Mouse (Mus musculus): ENCODE results near the gene Gm42417. TPM values are rescaled to one million over a fixed set of nuclear protein-coding genes. Genes with fewer than 3 reads are reported as not detected.

The Gm42417 gene
- polyA plus RNA-seq, 1 experiment from 2014 or later: 0.33 TPM

DNA sequence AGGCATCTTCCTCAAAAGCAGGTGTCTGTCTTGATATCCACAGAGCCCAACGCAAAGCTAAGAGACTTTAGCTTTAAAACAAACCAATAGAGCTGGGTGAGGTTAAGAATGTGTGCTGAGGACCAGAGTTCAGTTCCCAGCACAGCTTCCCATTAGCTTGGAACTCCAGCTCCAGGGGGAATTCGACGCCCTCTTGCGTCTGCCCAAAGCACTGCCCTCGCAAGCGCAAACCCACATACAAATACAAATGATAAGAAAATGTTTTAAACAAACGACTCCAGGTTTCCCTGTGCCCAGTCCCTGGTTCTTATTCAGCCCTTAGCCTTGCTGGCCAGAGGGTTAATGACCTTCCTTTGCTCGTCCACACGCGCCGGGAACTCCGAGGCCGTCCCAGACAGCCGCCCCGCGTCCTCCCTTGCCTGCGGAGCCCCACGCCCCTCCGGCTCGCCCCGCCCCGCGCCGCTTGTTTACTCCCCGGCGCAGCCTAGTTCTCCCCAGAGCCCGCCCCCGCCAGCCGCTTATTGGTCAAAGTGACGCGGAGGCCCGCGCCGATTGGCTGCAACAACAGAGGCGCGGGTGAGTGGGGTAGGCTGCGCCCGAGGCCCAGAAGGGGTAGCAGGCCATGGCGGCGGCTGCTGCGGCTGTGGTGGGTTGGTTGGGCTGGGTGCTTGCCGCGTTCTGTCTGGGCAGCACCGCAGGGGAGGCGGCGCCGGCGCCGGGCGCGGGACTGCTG lies 27.8 kb downstream of the Gm42417 start, which contains the start of gene Cnnm3:
Gene Cnnm3, plus strand, starts transcription at position 579 of the 733 bp plus-strand sequence.
- H3K9me3 ChIP-seq (ENCODE audit: control insufficient read depth, low read length): no peaks in the 10 kb centered on the region
- H3K9ac ChIP-seq (ENCODE audit: low read length): peak within 1 kb of the TSS; percentile 96
- no peaks in the 10 kb centered on the region for H3K27me3 ChIP-seq (ENCODE audit: control insufficient read depth, insufficient read depth, low read length)
- TF ChIP-seq CTCF (IDR thresholded peaks at IDR 0.05; ENCODE audit: low read depth): peak; percentile 65
- peak; percentile 94 for TF ChIP-seq EP300 (optimal IDR thresholded peaks at IDR 0.05)
- WGBS: 2% methylated on average over 50 of the region's 51 CpGs
- peak within 1 kb of the TSS; percentile 98 for H3K27ac ChIP-seq (replicated peaks)
- H3K4me1 ChIP-seq (replicated peaks; ENCODE audit: control insufficient read depth, insufficient read depth): peaks cover 2% of the 10 kb centered on the region; the same call in 1 of the 2 replicates
- peak within 1 kb of the TSS; percentile 96 for H3K4me2 ChIP-seq (replicated peaks; ENCODE audit: low read depth)
- peak; percentile 100 for DNase-seq (ENCODE audit: low spot score)
- H3K36me3 ChIP-seq (ENCODE audit: control insufficient read depth, insufficient read depth, low read length): no peaks in the 10 kb centered on the region
- H3K4me3 ChIP-seq (ENCODE audit: low read depth, low read length): peak within 1 kb of the TSS; percentile 98
- ATAC-seq (ENCODE audit: low FRiP score, low TSS enrichment): peak; percentile 98

DNA sequence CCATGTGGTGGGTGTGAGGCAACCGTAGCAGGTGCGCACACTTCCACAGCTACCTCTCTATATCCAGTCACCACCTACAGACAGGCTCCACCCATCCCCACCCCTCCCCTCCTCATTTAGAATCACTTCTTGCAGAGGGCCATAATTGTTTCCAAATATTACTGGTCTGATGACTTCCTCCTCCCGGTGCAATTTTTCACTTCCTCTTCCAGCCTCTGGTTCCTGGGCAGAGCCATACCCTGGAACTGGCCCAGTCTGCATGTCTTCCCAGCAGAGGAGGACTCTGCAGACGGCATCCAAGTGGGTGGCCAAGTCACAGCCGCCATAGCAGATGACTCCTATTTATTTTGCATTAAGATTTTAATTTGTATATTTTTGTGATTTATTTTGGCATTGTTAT lies 31.0 kb downstream of the Gm42417 start:
- DNase-seq (ENCODE audit: low spot score) (no peak), ATAC-seq (ENCODE audit: low FRiP score, low TSS enrichment) (no peak)
- H3K36me3 ChIP-seq (ENCODE audit: control insufficient read depth, insufficient read depth, low read length): no peaks in the 10 kb centered on the region
- H3K4me2 ChIP-seq (replicated peaks; ENCODE audit: low read depth): no peak overlapping the region
- H3K9me3 ChIP-seq (ENCODE audit: control insufficient read depth, low read length): no peaks in the 10 kb centered on the region
- no peak overlapping the region for H3K9ac ChIP-seq (ENCODE audit: low read length)
- no peak overlapping the region for H3K27ac ChIP-seq (replicated peaks)
- no peaks in the 10 kb centered on the region for H3K27me3 ChIP-seq (ENCODE audit: control insufficient read depth, insufficient read depth, low read length)
- H3K4me1 ChIP-seq (replicated peaks; ENCODE audit: control insufficient read depth, insufficient read depth): no peaks in the 10 kb centered on the region; the same call in 1 of the 2 replicates
- 60% methylated on average over 5 of the region's 5 CpGs for WGBS
- no peak overlapping the region for H3K4me3 ChIP-seq (ENCODE audit: low read depth, low read length)
- no peak for TF ChIP-seq EP300 (optimal IDR thresholded peaks at IDR 0.05)

DNA sequence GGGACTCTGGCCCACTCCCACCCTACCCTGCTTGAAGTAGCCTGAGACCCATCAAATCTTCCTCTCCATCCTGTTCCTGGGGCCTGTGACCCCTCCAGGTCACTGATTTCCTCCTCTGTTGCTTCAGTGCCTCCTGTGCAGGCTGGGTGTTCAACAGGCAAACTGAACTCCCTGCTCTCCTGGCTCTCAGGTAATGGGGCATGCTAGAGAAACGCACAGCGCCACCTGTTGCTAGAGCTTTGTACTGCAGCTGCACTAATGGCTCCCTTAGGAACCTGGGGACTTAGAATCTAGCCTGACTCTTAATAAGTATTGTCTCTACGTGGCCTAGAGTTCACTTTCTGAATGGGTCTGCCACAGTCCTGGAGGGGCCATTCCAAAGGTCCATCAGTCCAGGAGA lies 38.0 kb downstream of the Gm42417 start:
- Histone ChIP-seq H3K27ac (replicated peaks) (no peak overlapping the region), H3K9me3 (ENCODE audit: control insufficient read depth, low read length) (no peaks in the 10 kb centered on the region), H3K27me3 (ENCODE audit: control insufficient read depth, insufficient read depth, low read length) (no peaks in the 10 kb centered on the region), H3K4me1 (replicated peaks; ENCODE audit: control insufficient read depth, insufficient read depth) (no peaks in the 10 kb centered on the region), H3K4me3 (ENCODE audit: low read depth, low read length) (no peak overlapping the region), H3K36me3 (ENCODE audit: control insufficient read depth, insufficient read depth, low read length) (peaks cover 2% of the 10 kb centered on the region; the same call in 1 of the 2 replicates), H3K9ac (ENCODE audit: low read length) (no peak overlapping the region), H3K4me2 (replicated peaks; ENCODE audit: low read depth) (no peak overlapping the region)
- WGBS: 4% methylated on average over 3 of the region's 3 CpGs
- DNase-seq (ENCODE audit: low spot score): peak; percentile 84
- no peak for TF ChIP-seq EP300 (optimal IDR thresholded peaks at IDR 0.05)
- peak; percentile 96 for TF ChIP-seq CTCF (IDR thresholded peaks at IDR 0.05; ENCODE audit: low read depth)
- peak; percentile 52 for ATAC-seq (ENCODE audit: low FRiP score, low TSS enrichment)

DNA sequence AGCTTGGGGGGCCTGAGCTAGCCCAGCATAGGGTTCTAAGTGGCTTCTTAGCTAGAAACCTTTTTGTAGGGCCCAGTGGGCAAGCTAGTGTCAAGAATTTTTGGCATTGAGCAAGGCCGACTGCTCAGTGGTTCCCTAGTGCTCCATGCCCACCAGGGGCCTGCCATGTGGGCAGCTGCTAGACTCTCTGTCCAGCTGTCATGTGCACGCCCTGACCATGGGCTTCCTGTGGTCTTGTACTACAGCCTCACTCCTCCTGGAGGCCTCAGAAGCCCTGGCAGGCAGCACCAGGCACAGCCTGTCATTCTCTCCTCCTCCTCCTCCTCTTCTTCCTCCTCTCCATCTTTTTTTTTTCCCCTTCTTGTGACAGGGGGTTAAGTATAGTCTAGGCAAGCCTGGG lies 41.9 kb downstream of the Gm42417 start:
- DNase-seq (ENCODE audit: low spot score) (no peak), ATAC-seq (ENCODE audit: low FRiP score, low TSS enrichment) (no peak)
- WGBS: 81% methylated on average over 2 of the region's 2 CpGs
- H3K27me3 ChIP-seq (ENCODE audit: control insufficient read depth, insufficient read depth, low read length): no peaks in the 10 kb centered on the region
- no peaks in the 10 kb centered on the region for H3K9me3 ChIP-seq (ENCODE audit: control insufficient read depth, low read length)
- H3K4me1 ChIP-seq (replicated peaks; ENCODE audit: control insufficient read depth, insufficient read depth): 0 out of 2 replicates have a peak, but pooled peaks cover 2% of the 10 kb centered on the region
- no peak overlapping the region for H3K4me3 ChIP-seq (ENCODE audit: low read depth, low read length)
- no peak overlapping the region for H3K27ac ChIP-seq (replicated peaks)
- TF ChIP-seq EP300 (optimal IDR thresholded peaks at IDR 0.05) (no peak), CTCF (IDR thresholded peaks at IDR 0.05; ENCODE audit: low read depth) (no peak)
- no peak overlapping the region for H3K4me2 ChIP-seq (replicated peaks; ENCODE audit: low read depth)
- H3K9ac ChIP-seq (ENCODE audit: low read length): no peak overlapping the region
- peaks cover 2% of the 10 kb centered on the region; the same call in 1 of the 2 replicates for H3K36me3 ChIP-seq (ENCODE audit: control insufficient read depth, insufficient read depth, low read length)

DNA sequence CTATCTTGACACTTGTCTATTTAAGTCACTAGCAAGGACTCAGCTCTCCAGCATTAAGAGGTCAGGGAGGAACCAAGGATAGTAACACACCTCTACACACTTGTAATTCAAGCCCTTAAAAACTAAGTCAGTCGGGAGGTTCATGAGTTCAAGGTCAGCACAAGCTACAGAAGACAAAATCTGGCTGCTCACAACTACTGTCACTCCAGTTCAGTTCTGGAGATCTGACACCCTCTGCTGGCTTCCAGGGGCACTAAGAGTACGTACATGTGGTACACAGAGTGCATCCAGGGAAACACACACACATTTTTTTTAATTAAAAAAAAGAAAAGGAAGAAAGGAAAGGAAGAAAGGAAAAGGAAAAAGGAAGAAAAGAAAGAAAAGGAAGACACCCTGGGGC lies 42.5 kb downstream of the Gm42417 start:
- Histone ChIP-seq H3K27ac (replicated peaks) (no peak overlapping the region), H3K9me3 (ENCODE audit: control insufficient read depth, low read length) (no peaks in the 10 kb centered on the region), H3K36me3 (ENCODE audit: control insufficient read depth, insufficient read depth, low read length) (peaks cover 2% of the 10 kb centered on the region; the same call in 1 of the 2 replicates), H3K4me3 (ENCODE audit: low read depth, low read length) (no peak overlapping the region), H3K9ac (ENCODE audit: low read length) (no peak overlapping the region), H3K27me3 (ENCODE audit: control insufficient read depth, insufficient read depth, low read length) (no peaks in the 10 kb centered on the region), H3K4me1 (replicated peaks; ENCODE audit: control insufficient read depth, insufficient read depth) (0 out of 2 replicates have a peak, but pooled peaks cover 4% of the 10 kb centered on the region), H3K4me2 (replicated peaks; ENCODE audit: low read depth) (no peak overlapping the region)
- TF ChIP-seq EP300 (optimal IDR thresholded peaks at IDR 0.05) (no peak), CTCF (IDR thresholded peaks at IDR 0.05; ENCODE audit: low read depth) (peak; percentile 64)
- ATAC-seq (ENCODE audit: low FRiP score, low TSS enrichment): no peak
- DNase-seq (ENCODE audit: low spot score): no peak
- WGBS: 58% methylated on average over 2 of the region's 2 CpGs

DNA sequence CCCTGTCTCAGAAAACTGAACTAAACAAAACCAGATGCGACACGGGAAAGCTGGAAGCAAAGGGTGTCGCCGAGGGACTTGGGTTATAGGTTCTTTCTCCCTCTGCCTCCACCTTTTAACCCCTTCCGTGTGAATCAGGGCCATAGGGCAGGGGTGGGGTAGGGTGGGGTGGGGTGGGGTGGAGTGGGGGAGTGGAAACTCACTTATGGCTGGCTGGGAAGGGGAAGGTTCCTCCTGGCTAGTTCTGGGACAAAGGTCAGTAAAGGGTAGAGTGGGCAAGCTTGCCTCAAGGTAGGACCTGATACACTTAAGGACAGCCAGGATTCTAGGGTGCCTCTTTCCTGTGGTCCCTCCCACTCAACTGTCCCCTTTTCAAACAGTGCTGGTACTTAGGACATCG lies 45.9 kb downstream of the Gm42417 start:
- H3K4me3 ChIP-seq (ENCODE audit: low read depth, low read length): no peak overlapping the region
- no peak; the same call in 1 of the 2 replicates for ATAC-seq (ENCODE audit: low FRiP score, low TSS enrichment)
- no peak overlapping the region for H3K4me2 ChIP-seq (replicated peaks; ENCODE audit: low read depth)
- H3K9me3 ChIP-seq (ENCODE audit: control insufficient read depth, low read length): no peaks in the 10 kb centered on the region
- TF ChIP-seq EP300 (optimal IDR thresholded peaks at IDR 0.05): no peak
- TF ChIP-seq CTCF (IDR thresholded peaks at IDR 0.05; ENCODE audit: low read depth): no peak
- H3K27me3 ChIP-seq (ENCODE audit: control insufficient read depth, insufficient read depth, low read length): no peaks in the 10 kb centered on the region
- H3K36me3 ChIP-seq (ENCODE audit: control insufficient read depth, insufficient read depth, low read length): no peaks in the 10 kb centered on the region
- H3K4me1 ChIP-seq (replicated peaks; ENCODE audit: control insufficient read depth, insufficient read depth): 0 out of 2 replicates have a peak, but pooled peaks cover 4% of the 10 kb centered on the region
- WGBS: 61% methylated on average over 6 of the region's 6 CpGs
- H3K27ac ChIP-seq (replicated peaks): 0 out of 2 replicates have a peak overlapping the region, but pooled peaks have one; percentile 18
- H3K9ac ChIP-seq (ENCODE audit: low read length): no peak overlapping the region
- DNase-seq (ENCODE audit: low spot score): no peak
